Mouse (Mus musculus) kidney, postnatal 14 days (tissue): Measurements from ENCODE around the gene Rapgef1.
A peak's percentile ranks its signal among the peaks of the same experiment; 100 is the strongest.

ENCODE experiments used
- DNase-seq: peaks from one replicate; pipeline ENCODE4 v3.0.0; 2022; ENCODE audit warnings: mixed read lengths

The Rapgef1 gene

DNA sequence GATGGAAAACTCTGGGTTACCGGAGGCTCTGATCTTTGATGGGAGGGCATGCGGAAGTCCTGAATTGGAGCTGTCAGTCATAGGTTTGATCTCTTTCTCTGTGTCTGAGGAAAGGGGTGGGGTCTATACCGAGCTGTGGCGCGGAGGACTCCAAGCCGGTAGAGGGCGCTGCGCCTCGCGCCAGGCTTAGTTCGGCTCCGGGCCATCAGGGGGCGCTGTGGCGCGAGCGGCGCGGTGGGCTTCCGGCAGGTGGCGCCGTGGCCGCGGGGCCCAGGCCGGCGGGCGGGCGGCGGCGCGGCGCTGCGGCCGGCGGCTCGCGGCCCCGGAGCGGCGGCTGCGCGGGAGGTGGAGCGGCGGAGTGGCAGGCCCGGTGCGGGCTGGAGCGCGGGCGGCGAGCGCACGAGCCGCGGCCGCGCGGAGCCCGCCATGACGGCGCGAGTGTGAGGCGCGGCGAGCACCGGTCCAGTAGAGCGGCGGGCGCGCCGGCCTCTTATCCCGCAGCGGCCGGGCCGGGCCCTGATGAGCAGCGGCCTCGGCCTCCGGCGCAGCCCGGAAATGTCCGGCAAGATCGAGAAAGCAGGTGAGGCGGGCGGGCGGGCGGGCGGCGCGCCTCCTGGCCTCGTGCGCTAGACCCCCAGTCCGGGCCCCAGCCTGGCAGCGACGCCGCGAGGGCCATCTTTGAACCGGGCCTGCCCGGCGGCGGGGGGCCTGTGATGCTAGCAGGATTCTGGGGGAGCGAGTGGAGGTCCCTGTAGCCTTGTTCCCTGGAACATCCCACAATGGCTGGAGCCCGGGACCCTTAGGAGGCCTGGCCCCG is at the start of gene Rapgef1:
TSS of gene Rapgef1 (plus strand) at position 237 of the 817 bp plus-strand sequence.
- DNase-seq: peak; percentile 89

DNA sequence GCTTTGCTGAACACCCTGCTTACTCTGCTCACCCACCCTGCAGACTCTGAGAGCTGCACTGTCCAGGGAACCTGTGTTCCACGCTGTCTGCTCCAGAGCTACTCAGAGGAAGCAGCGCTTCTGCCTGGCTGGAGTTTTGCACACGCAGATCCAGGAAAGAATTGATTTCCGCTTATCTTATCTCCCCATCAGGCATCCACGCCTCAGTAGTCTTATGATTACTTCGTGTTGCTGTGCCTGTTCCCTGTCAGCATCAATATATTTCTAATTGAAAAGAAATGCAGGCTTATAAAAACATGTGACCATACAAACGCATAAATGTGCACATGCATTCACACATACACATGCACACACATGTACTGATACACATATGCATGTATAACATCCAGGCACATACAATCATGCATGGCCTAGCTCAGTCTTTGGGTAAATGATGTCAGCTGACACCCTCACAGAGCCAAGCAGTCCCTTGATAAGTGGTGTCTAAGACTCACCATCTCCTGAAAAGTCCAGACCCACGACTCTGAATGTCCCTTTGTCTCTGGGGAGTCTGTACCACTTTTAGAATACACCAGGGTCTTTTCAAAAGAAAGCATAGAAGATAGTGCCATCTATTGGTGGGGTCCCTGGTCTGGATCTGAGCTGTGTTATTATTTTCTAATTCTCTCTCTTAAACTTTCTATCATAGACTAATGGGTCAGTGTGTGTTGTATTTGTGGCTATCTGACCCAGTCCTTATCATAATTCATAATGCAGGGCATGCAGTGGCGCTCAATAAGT is 47.4 kb upstream of the Rapgef1 start:
- no peak for DNase-seq

DNA sequence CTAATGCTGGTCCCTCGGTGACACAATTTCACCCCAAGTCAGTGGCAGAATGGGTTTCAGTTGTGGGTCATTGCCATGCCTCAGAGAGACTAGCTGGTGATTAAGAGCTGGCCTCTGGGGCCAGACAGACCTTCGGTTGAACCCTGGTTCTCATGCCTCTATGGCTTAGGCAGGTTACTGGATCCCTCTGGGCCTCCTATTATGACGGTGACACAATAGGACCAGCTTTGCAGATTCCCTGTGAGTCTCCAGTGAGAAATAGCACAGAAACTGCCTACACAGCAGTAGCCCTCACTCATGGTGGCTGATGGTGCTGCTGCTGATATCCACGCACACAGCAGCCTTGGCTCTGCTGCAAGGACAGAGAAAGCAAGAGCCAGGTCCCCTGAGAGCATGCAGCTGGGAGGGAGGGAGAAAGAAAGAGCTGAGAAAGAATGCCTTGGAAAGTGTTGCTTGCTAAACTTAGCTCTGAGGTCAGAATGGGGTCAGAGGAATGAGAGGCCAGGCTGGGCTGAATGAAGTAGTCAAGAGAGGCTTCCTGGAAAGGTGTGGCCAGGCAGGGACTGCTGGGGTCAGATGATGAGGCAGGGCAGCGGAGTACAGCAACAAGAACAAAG is 46.6 kb upstream of the Rapgef1 start:
- DNase-seq: peak; percentile 10

GRCm38 (mm10) chr2:29573591-29573990 is 45.9 kb upstream of the Rapgef1 start:
- DNase-seq: peak; percentile 66

- no peak for DNase-seq
These were observed 45.3 kb upstream of the Rapgef1 start for GRCm38 (mm10) chr2:29574187-29574586.

DNA sequence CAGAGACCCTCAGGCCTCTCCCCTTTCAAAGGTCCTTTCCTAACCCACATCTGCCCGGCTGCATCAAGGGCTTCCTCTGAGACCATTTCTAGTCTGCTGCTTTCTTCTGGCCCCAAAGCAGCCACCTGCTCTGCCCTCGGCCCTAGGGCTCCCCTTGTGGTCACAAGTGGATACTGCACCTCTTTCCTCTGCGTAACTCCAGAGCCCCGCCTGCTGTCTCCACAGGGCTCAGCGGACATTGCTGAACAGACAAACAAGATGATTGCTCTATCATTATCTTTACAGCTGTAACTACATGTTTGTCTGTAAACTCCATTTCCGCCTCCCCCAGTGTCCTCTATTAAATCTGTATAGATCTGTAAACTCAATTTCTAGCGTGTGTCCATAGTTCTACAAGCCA is 37.1 kb upstream of the Rapgef1 start:
- peak; percentile 78 for DNase-seq

GRCm38 (mm10) chr2:29586017-29586702 is 33.4 kb upstream of the Rapgef1 start:
- DNase-seq: no peak

DNA sequence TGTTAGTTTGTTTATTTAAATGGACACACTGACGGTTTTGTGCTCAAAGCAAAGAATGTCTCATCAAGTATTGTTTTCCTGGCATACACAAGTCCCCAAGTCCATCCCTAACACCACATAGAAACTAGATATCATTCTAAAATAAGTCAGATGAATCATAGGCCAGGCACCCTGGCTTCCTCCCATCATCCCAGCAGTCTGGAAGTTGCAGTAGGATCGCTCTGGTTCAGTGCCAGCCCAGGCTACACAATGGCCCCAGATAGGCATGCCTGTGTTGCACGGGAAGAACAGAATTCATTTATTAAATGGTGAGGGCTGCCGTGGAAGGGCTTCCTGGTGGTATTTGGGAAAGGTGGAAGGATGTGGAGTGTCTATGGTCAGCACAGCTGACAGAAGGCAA is 31.5 kb upstream of the Rapgef1 start:
- DNase-seq: peak; percentile 24

DNA sequence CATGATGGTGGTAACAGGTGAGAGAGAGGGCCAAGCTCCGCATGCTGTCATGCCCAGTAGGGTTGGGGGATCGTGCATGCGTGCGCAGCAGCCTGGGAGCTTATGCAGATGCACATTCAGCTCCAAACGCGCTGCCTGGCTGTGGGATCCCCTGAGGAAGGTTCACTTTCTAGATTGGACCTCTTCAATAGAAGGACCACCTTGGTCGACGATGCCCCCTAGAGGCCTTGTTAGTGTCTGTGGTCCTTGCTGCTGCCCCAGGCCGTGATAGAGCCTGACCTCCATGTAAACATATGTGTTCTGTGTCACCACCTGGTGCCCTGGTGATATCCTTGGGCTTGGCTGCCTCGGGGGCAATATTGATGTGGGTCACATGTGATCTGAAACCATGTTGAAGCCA is 30.3 kb upstream of the Rapgef1 start:
- no peak for DNase-seq

- no peak for DNase-seq
These were observed 27.9 kb upstream of the Rapgef1 start for GRCm38 (mm10) chr2:29591626-29592025.

DNA sequence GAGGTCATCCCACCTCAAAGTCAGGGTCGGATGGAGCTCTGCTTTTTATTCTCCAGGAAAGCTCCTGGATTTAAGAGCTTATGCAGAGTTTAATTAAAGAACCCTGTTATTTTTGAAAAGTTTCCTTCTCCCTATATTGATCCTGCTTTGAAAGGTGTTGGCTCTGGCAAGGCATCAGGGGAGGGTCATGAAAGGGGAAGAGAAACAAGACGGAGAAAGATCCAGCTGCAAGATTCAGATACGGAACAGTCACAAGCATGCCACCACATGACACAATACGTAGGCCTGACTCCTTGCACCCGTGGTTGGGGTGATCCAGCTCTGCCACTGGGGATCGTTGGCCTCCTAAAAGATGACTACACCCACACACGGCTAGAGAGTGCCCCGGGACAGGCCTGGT is 27.0 kb upstream of the Rapgef1 start:
- DNase-seq: no peak

DNA sequence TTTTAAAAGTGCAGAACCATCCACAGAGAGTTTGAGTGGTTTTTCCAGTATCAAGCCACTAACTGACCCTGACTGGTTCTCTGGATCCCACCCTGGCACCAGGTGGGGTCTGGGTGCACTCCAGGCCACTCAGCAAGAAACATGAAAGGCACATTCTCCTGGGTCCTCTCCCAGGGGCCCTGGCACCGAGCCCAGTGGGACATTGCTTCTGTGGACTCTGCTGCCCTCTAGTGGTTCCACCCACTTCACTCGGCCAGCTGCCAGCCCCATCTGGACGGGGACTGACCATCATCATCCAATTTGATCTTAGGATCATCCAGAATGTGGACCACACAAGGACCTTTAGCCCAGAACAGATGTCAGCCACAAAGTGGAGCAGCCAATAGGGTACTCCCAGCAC is 15.6 kb upstream of the Rapgef1 start:
- peak; percentile 89 for DNase-seq

GRCm38 (mm10) chr2:29605591-29605990 is 13.9 kb upstream of the Rapgef1 start:
- DNase-seq: no peak

DNA sequence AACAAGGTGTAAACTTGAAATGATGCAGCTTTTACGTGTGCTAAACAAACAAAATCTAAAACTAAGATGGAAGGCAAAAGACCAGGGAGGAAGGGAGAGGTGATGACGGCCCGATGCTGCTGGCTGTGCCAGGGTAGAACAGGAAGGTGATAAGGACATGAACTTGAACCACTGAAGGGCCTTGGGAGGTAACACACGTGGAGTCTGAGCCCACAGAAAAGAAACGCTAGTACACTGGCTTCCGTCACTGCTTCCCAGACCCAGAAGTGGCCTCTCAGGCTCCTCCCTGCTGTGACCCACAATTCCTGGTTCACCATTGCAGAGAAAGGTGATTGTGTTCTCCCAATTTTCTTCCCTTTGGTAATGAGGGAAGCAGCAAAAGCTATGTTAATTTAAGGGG is 13.1 kb upstream of the Rapgef1 start:
- no peak for DNase-seq

DNA sequence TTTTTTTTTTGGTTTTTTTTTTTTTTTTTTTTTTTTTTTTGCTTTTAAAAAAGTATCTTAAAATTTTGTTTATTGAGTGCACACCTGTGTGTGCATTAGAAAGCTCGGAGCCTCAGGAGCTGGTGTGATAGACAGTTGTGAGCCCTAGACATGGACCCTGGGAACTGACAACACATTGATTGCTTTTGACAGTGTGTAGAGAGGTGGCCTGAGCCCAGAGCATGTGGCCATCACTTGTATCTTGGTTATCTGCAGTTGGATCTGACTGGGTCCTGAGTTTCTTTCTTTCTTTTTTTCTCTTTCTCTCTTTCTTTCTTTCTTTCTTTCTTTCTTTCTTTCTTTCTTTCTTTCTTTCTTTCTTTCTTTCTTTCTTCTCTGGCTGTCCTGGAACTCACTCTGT is 2.2 kb upstream of the Rapgef1 start:
- no peak for DNase-seq

GRCm38 (mm10) chr2:29618926-29619483 is 515 bp upstream of the Rapgef1 start:
- no peak for DNase-seq

- no peak for DNase-seq
These were observed 844 bp downstream of the Rapgef1 start for GRCm38 (mm10) chr2:29620301-29620827.

GRCm38 (mm10) chr2:29621163-29621562 is 1.6 kb downstream of the Rapgef1 start:
- no peak for DNase-seq

GRCm38 (mm10) chr2:29621636-29622035 is 2.1 kb downstream of the Rapgef1 start:
- DNase-seq: no peak

- DNase-seq: no peak
These were observed 2.8 kb downstream of the Rapgef1 start for GRCm38 (mm10) chr2:29622126-29623005.
